Mouse (Mus musculus): ENCODE measurements around the gene Siva1. TPM values are rescaled to one million over a fixed set of nuclear protein-coding genes. Genes with fewer than 3 reads are reported as not detected.

Siva1 gene
- polyA plus RNA-seq, 1 experiment from 2014 or later: 361 TPM

- H3K36me3 ChIP-seq: no peaks in the 10 kb centered on the region
- peaks cover 42% of the 10 kb centered on the region for H3K4me1 ChIP-seq
- H3K27me3 ChIP-seq (ENCODE audit: low read depth, poor library complexity, severe bottlenecking): peaks cover 4% of the 10 kb centered on the region; the same call in 1 of the 2 replicates
- 0 out of 2 replicates have a peak overlapping the region, but pooled peaks have one; percentile 17 for H3K27ac ChIP-seq (replicated peaks)
- no peak overlapping the region for H3K4me3 ChIP-seq
- WGBS: 90% methylated on average over 6 of the region's 6 CpGs
- no peaks in the 10 kb centered on the region for H3K9me3 ChIP-seq (replicated peaks)
- DNase-seq (ENCODE audit: low spot score): no peak
Observed at GRCm38 (mm10) chr12:112628197-112628596, 16.3 kb upstream of the Siva1 start.

GRCm38 (mm10) chr12:112628928-112629721 lies 15.4 kb upstream of the Siva1 start:
- 39% methylated on average over 19 of the region's 19 CpGs for WGBS
- H3K36me3 ChIP-seq: no peaks in the 10 kb centered on the region
- H3K4me1 ChIP-seq: peaks cover 35% of the 10 kb centered on the region
- no peaks in the 10 kb centered on the region; the same call in 1 of the 2 replicates for H3K27me3 ChIP-seq (ENCODE audit: low read depth, poor library complexity, severe bottlenecking)
- no peaks in the 10 kb centered on the region for H3K9me3 ChIP-seq (replicated peaks)
- peak overlapping the region; percentile 17; the same call in 1 of the 2 replicates for H3K27ac ChIP-seq (replicated peaks)
- peak; percentile 70 for DNase-seq (ENCODE audit: low spot score)
- peak overlapping the region; percentile 38 for H3K4me3 ChIP-seq

GRCm38 (mm10) chr12:112630029-112630428 lies 14.4 kb upstream of the Siva1 start:
- Histone ChIP-seq H3K4me3 (no peak overlapping the region), H3K27me3 (ENCODE audit: low read depth, poor library complexity, severe bottlenecking) (no peaks in the 10 kb centered on the region; the same call in 1 of the 2 replicates), H3K4me1 (peaks cover 35% of the 10 kb centered on the region), H3K36me3 (no peaks in the 10 kb centered on the region), H3K9me3 (replicated peaks) (no peaks in the 10 kb centered on the region), H3K27ac (replicated peaks) (no peak overlapping the region)
- WGBS: 92% methylated on average over 12 of the region's 12 CpGs
- DNase-seq (ENCODE audit: low spot score): no peak

- Histone ChIP-seq H3K4me3 (no peak overlapping the region), H3K36me3 (no peaks in the 10 kb centered on the region), H3K4me1 (peaks cover 35% of the 10 kb centered on the region), H3K27ac (replicated peaks) (no peak overlapping the region), H3K9me3 (replicated peaks) (no peaks in the 10 kb centered on the region), H3K27me3 (ENCODE audit: low read depth, poor library complexity, severe bottlenecking) (0 out of 2 replicates have a peak, but pooled peaks cover under 1% of the 10 kb centered on the region)
- 84% methylated on average over 5 of the region's 5 CpGs for WGBS
- DNase-seq (ENCODE audit: low spot score): no peak
Observed at GRCm38 (mm10) chr12:112630796-112631195, 13.7 kb upstream of the Siva1 start.

- Histone ChIP-seq H3K4me3 (no peak overlapping the region), H3K27me3 (ENCODE audit: low read depth, poor library complexity, severe bottlenecking) (0 out of 2 replicates have a peak, but pooled peaks cover 3% of the 10 kb centered on the region), H3K4me1 (peaks cover 32% of the 10 kb centered on the region), H3K36me3 (no peaks in the 10 kb centered on the region), H3K9me3 (replicated peaks) (no peaks in the 10 kb centered on the region), H3K27ac (replicated peaks) (no peak overlapping the region)
- DNase-seq (ENCODE audit: low spot score): no peak
- 70% methylated on average over 1 of the region's 1 CpGs for WGBS
Observed at GRCm38 (mm10) chr12:112631472-112631871, 13.0 kb upstream of the Siva1 start.

GRCm38 (mm10) chr12:112632084-112632777 lies 12.2 kb upstream of the Siva1 start:
- H3K36me3 ChIP-seq: no peaks in the 10 kb centered on the region
- no peak overlapping the region for H3K4me3 ChIP-seq
- H3K4me1 ChIP-seq: peaks cover 32% of the 10 kb centered on the region
- H3K9me3 ChIP-seq (replicated peaks): no peaks in the 10 kb centered on the region
- H3K27ac ChIP-seq (replicated peaks): no peak overlapping the region
- WGBS: 73% methylated on average over 11 of the region's 11 CpGs
- DNase-seq (ENCODE audit: low spot score): no peak
- 0 out of 2 replicates have a peak, but pooled peaks cover 3% of the 10 kb centered on the region for H3K27me3 ChIP-seq (ENCODE audit: low read depth, poor library complexity, severe bottlenecking)

GRCm38 (mm10) chr12:112632907-112633306 lies 11.6 kb upstream of the Siva1 start:
- Histone ChIP-seq H3K36me3 (no peaks in the 10 kb centered on the region), H3K27me3 (ENCODE audit: low read depth, poor library complexity, severe bottlenecking) (0 out of 2 replicates have a peak, but pooled peaks cover 3% of the 10 kb centered on the region), H3K4me1 (peaks cover 32% of the 10 kb centered on the region), H3K4me3 (no peak overlapping the region), H3K9me3 (replicated peaks) (no peaks in the 10 kb centered on the region), H3K27ac (replicated peaks) (no peak overlapping the region)
- whole genome bisulfite sequencing: 82% methylated on average over 5 of the region's 5 CpGs
- DNase-seq (ENCODE audit: low spot score): no peak

GRCm38 (mm10) chr12:112633686-112634085 lies 10.8 kb upstream of the Siva1 start:
- Histone ChIP-seq H3K4me1 (peaks cover 24% of the 10 kb centered on the region), H3K27ac (replicated peaks) (no peak overlapping the region), H3K36me3 (no peaks in the 10 kb centered on the region), H3K27me3 (ENCODE audit: low read depth, poor library complexity, severe bottlenecking) (0 out of 2 replicates have a peak, but pooled peaks cover 3% of the 10 kb centered on the region), H3K9me3 (replicated peaks) (no peaks in the 10 kb centered on the region), H3K4me3 (no peak overlapping the region)
- 71% methylated on average over 9 of the region's 9 CpGs for WGBS
- DNase-seq (ENCODE audit: low spot score): no peak

GRCm38 (mm10) chr12:112639526-112639925 lies 5.0 kb upstream of the Siva1 start:
- H3K9me3 ChIP-seq (replicated peaks): no peaks in the 10 kb centered on the region
- 0 out of 2 replicates have a peak, but pooled peaks cover 3% of the 10 kb centered on the region for H3K27me3 ChIP-seq (ENCODE audit: low read depth, poor library complexity, severe bottlenecking)
- H3K27ac ChIP-seq (replicated peaks): 0 out of 2 replicates have a peak overlapping the region, but pooled peaks have one; percentile 9
- WGBS: 91% methylated on average over 10 of the region's 10 CpGs
- H3K36me3 ChIP-seq: no peaks in the 10 kb centered on the region
- H3K4me3 ChIP-seq: no peak overlapping the region
- DNase-seq (ENCODE audit: low spot score): no peak
- H3K4me1 ChIP-seq: peaks cover 7% of the 10 kb centered on the region

GRCm38 (mm10) chr12:112643126-112643525 lies 1.4 kb upstream of the Siva1 start:
- no peak overlapping the region for H3K27ac ChIP-seq (replicated peaks)
- H3K4me3 ChIP-seq: no peak overlapping the region
- no peaks in the 10 kb centered on the region for H3K9me3 ChIP-seq (replicated peaks)
- peaks cover 15% of the 10 kb centered on the region for H3K36me3 ChIP-seq
- WGBS: 88% methylated on average over 6 of the region's 6 CpGs
- H3K4me1 ChIP-seq: peaks cover 33% of the 10 kb centered on the region
- DNase-seq (ENCODE audit: low spot score): no peak
- no peaks in the 10 kb centered on the region for H3K27me3 ChIP-seq (ENCODE audit: low read depth, poor library complexity, severe bottlenecking)

- peak overlapping the region; percentile 88 for H3K4me3 ChIP-seq
- H3K27me3 ChIP-seq (ENCODE audit: low read depth, poor library complexity, severe bottlenecking): no peaks in the 10 kb centered on the region
- under 1% methylated on average over 75 of the region's 75 CpGs for WGBS
- peaks cover 33% of the 10 kb centered on the region for H3K4me1 ChIP-seq
- H3K36me3 ChIP-seq: peaks cover 34% of the 10 kb centered on the region
- peak; percentile 75 for DNase-seq (ENCODE audit: low spot score)
- peak overlapping the region; percentile 93 for H3K27ac ChIP-seq (replicated peaks)
- H3K9me3 ChIP-seq (replicated peaks): no peaks in the 10 kb centered on the region
Observed at GRCm38 (mm10) chr12:112644855-112645506, 502 bp downstream of the Siva1 start.

- peak overlapping the region; percentile 34; the same call in 1 of the 2 replicates for H3K27ac ChIP-seq (replicated peaks)
- H3K27me3 ChIP-seq (ENCODE audit: low read depth, poor library complexity, severe bottlenecking): no peaks in the 10 kb centered on the region
- no peak for DNase-seq (ENCODE audit: low spot score)
- H3K4me1 ChIP-seq: peaks cover 33% of the 10 kb centered on the region
- peaks cover 46% of the 10 kb centered on the region for H3K36me3 ChIP-seq
- H3K9me3 ChIP-seq (replicated peaks): no peaks in the 10 kb centered on the region
- 73% methylated on average over 6 of the region's 6 CpGs for WGBS
- H3K4me3 ChIP-seq: peak overlapping the region; percentile 88
Observed at GRCm38 (mm10) chr12:112646139-112646538, 1.7 kb downstream of the Siva1 start.

Data from midbrain, embryonic 10.5 days (tissue).